Mouse (Mus musculus) macrophage (primary cell): Measurements from ENCODE around the gene Rc3h2. TPM values are rescaled to one million over a fixed set of nuclear protein-coding genes. Genes with fewer than 3 reads are reported as not detected.
A peak's percentile ranks its signal among the peaks of the same experiment; 100 is the strongest.

Experiments used
- H3K27ac ChIP-seq: fragments of 350-480 bp; formaldehyde crosslinking; 2 replicates; pipeline ENCODE4 v1.9.0; 2021
- H3K36me3 ChIP-seq: fragments of 350-480 bp; formaldehyde crosslinking; 2 replicates; pipeline ENCODE4 v1.9.0; 2021; ENCODE audit errors: inconsistent target
- H3K4me3 ChIP-seq: fragments of 350-480 bp; formaldehyde crosslinking; 2 replicates; pipeline ENCODE4 v1.9.0; 2021; ENCODE audit errors: inconsistent target
- H3K79me2 ChIP-seq: fragments of 350-480 bp; formaldehyde crosslinking; 2 replicates; pipeline ENCODE4 v1.9.0; 2021; ENCODE audit errors: inconsistent target
- WGBS: methylation state at CpG from one replicate; pipeline ENCODE4 v1.1.7; 2026; ENCODE audit warnings: inconsistent platforms; ENCODE audit not compliant: missing documents; 5-methylcytosine and 5-hydroxymethylcytosine counted together
- polyA plus RNA-seq: library from polyadenylated mRNA; stranded (reverse); fragments of 250-400 nt; gene quantifications from 3 replicates; pipeline ENCODE4 v1.2.4, GENCODE M21; 2018; ENCODE audit warnings: inconsistent platforms

The Rc3h2 gene
- polyA plus RNA-seq, 1 experiment from 2014 or later: 12.1 TPM

- H3K79me2 ChIP-seq: no peaks in the 10 kb centered on the region
- 58% methylated on average over 2 of the region's 2 CpGs for WGBS
- H3K27ac ChIP-seq: no peak overlapping the region
- H3K36me3 ChIP-seq: peaks cover 63% of the 10 kb centered on the region
- no peak overlapping the region for H3K4me3 ChIP-seq
Measured at GRCm38 (mm10) chr2:37380189-37380588, 42.5 kb downstream of the Rc3h2 start.

DNA sequence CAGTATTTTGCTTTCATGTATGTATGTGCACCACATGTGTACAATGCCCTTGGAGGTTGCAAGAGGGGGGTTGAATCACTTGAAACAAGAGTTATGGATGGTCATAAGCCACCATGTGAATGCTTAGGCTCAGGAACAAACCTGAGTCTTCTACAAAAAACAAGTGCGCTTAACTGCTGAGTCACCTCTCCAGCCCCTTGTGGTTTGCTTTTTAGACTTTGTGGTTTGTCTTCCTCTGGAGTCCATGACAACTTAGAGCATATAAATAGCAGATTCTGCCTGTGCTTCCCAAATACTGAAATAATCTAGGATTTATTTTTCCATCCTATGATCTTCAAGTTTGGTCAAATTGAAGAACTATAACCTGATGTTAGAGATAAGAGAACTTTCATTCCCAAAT lies 46.7 kb downstream of the Rc3h2 start:
- no peak overlapping the region for H3K27ac ChIP-seq
- no peak overlapping the region for H3K4me3 ChIP-seq
- 10% methylated on average over 1 of the region's 1 CpGs for WGBS
- H3K36me3 ChIP-seq: peaks cover 43% of the 10 kb centered on the region
- no peaks in the 10 kb centered on the region for H3K79me2 ChIP-seq

- H3K27ac ChIP-seq: no peak overlapping the region
- H3K4me3 ChIP-seq: no peak overlapping the region
- H3K36me3 ChIP-seq: peaks cover 9% of the 10 kb centered on the region; the same call in 1 of the 2 replicates
- WGBS: 89% methylated on average over 2 of the region's 2 CpGs
- no peaks in the 10 kb centered on the region for H3K79me2 ChIP-seq
Measured at GRCm38 (mm10) chr2:37370651-37371050, 52.1 kb downstream of the Rc3h2 start.

DNA sequence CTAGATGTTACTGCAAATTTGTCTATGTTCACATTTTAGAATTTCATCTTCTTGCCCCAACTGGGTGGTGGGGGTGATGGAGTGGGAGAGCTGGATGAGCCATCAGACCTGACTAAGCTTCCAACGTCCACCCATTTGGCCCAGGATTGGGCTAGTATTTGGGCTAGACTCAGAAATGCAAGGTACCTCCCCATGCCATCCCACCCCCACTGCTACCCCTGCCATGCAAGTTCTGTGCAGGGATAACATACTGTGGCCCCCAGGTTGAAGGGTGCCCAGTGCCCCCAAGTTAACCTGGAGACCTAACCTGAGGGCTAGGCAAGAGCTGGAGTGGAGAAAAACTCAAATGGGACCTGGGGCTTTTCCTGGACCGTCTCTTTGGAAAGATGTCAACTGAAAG lies 62.8 kb downstream of the Rc3h2 start:
- 100% methylated on average over 2 of the region's 2 CpGs for WGBS
- Histone ChIP-seq H3K36me3 (peaks cover 21% of the 10 kb centered on the region), H3K27ac (peak overlapping the region; percentile 92), H3K79me2 (peaks cover 17% of the 10 kb centered on the region; the same call in 1 of the 2 replicates), H3K4me3 (peak overlapping the region; percentile 65; the same call in 1 of the 2 replicates)

DNA sequence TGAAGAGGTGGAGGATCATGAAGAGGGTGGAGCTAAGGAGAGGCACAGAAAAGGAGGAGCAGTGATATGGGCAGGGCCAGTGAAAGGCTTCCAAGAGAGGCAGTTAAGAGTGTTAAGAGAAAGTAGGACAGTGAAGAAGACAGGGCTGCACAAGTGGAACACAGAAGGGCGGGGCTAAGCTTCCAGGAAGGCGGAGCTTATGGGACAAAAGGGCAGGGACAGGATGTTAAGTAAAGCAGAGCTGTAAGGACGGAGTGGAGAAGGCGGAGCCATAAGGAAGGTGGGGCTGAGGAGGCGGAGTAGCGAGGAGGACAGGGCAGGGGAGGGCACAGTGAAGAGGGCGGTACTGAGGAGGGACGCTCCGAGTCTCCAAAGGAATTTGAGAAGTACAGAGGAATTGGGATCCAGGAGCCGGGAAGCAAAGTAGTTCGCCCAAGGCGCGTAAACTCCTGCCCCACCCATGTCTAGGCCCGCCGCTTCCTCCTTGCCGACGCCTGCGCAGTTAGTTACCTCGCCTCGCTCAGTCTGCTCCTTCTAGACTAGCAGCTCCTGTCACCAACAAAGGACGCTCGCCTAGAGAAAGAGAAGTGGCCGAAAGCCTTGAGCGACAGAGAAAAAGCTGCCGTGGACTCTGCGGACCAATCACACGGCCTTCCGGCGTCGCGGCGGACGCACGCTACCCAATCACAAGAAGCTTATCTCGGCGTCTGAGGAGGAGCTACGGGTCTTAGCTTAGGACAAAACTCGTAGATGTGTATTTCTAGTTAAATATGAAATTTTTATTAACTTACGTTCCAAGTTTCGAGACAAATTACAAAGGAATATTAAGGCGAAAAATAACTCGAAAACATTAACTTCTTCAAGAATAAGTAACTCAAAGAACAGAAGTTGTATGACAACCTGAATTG lies 63.8 kb downstream of the Rc3h2 start, which contains the start of gene Pdcl:
Gene Pdcl (minus strand): TSS at position 700 of the 908 bp plus-strand sequence.
- H3K36me3 ChIP-seq: peaks cover 32% of the 10 kb centered on the region
- peaks cover 17% of the 10 kb centered on the region; the same call in 1 of the 2 replicates for H3K79me2 ChIP-seq
- peak within 1 kb of the TSS; percentile 65 for H3K4me3 ChIP-seq
- WGBS: under 1% methylated on average over 42 of the region's 42 CpGs
- H3K27ac ChIP-seq: peak within 1 kb of the TSS; percentile 92

DNA sequence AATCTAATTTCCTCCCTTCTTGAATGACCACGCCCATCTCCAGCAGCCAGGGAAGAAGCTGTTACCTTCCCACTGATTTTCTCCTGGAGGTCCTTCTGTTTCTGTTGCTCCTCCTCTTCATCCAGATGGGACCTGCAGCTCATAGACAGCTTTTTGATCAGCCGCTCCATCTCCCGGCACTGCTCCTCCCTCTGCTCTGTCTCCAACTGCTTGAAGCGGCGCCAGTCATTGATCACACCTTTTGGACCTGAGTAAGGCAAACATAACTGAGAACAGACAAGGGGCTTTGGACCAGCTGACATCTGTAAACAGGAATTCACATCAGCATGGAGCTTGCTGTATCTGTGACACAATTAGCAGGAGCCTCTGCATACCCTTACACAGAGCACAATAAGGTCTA lies 67.1 kb downstream of the Rc3h2 start:
- H3K4me3 ChIP-seq: no peak overlapping the region
- 92% methylated on average over 5 of the region's 5 CpGs for WGBS
- H3K36me3 ChIP-seq: peaks cover 63% of the 10 kb centered on the region
- peaks cover 17% of the 10 kb centered on the region; the same call in 1 of the 2 replicates for H3K79me2 ChIP-seq
- H3K27ac ChIP-seq: no peak overlapping the region

DNA sequence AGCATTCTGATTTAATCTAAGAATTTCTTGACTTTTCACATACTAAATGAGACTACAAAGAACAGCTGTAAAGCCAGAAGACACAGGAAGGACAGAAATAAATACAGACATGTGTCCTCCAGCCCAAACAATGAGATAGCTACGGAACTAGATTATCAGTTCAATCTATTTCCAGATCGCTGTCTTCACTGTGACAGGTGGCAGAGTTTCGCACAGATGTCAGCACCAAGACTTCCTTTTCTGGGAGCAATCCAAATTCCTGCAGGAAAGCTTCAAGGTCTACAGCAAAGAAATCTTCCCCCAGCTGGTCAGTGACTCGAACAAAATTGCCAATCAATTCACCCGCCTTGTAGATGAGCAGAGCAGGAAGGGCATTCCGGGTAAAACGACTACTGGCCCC lies 71.0 kb downstream of the Rc3h2 start:
- H3K27ac ChIP-seq: no peak overlapping the region
- 82% methylated on average over 7 of the region's 7 CpGs for WGBS
- H3K36me3 ChIP-seq: peaks cover 58% of the 10 kb centered on the region
- no peaks in the 10 kb centered on the region for H3K79me2 ChIP-seq
- H3K4me3 ChIP-seq: no peak overlapping the region

- no peak overlapping the region for H3K4me3 ChIP-seq
- WGBS: 58% methylated on average over 10 of the region's 10 CpGs
- H3K27ac ChIP-seq: no peak overlapping the region
- H3K79me2 ChIP-seq: no peaks in the 10 kb centered on the region
- H3K36me3 ChIP-seq: no peaks in the 10 kb centered on the region
Measured at GRCm38 (mm10) chr2:37338497-37339187, 84.1 kb downstream of the Rc3h2 start.

- 54% methylated on average over 2 of the region's 2 CpGs for WGBS
- H3K79me2 ChIP-seq: no peaks in the 10 kb centered on the region
- peak overlapping the region; percentile 65 for H3K27ac ChIP-seq
- no peaks in the 10 kb centered on the region for H3K36me3 ChIP-seq
- H3K4me3 ChIP-seq: no peak overlapping the region
Measured at GRCm38 (mm10) chr2:37333321-37333720, 89.4 kb downstream of the Rc3h2 start.

- Histone ChIP-seq H3K27ac (no peak within 1 kb of the TSS), H3K36me3 (no peaks in the 10 kb centered on the region), H3K4me3 (no peak within 1 kb of the TSS), H3K79me2 (no peaks in the 10 kb centered on the region)
- 73% methylated on average over 1 of the region's 1 CpGs for WGBS
Measured at GRCm38 (mm10) chr2:37326215-37326614, 96.5 kb downstream of the Rc3h2 start, which contains the start of gene Olfr368. Gene Olfr368, plus strand, starts transcription at chr2:37326515.

Other genes starting within 250 kb of the Rc3h2 start
- gene Olfr365, start 234.7 kb downstream of the Rc3h2 start, polyA plus RNA-seq: not detected in 3 replicates
- gene Olfr366, start 211.3 kb downstream of the Rc3h2 start, polyA plus RNA-seq: not detected in 3 replicates
- not detected in 3 replicates for gene Olfr368, start 96.4 kb downstream of the Rc3h2 start, polyA plus RNA-seq
- gene Pdcl, start 63.6 kb downstream of the Rc3h2 start, polyA plus RNA-seq: 30.7 to 34.2 TPM (median 31.4 TPM) in 3 replicates
- 1.8 to 3.8 TPM (median 2.1 TPM) in 3 replicates for gene Zbtb26, start 20.2 kb upstream of the Rc3h2 start, polyA plus RNA-seq
- 10.3 to 13.1 TPM (median 11.9 TPM) in 3 replicates for gene Zbtb6, start 20.3 kb upstream of the Rc3h2 start, polyA plus RNA-seq
- gene Rabgap1, start 20.4 kb upstream of the Rc3h2 start, polyA plus RNA-seq: 24.2 to 51.7 TPM (median 25.0 TPM) in 3 replicates
- 0.04 TPM in 1 of 3 replicates, not detected in the others for gene Gpr21, start 93.4 kb upstream of the Rc3h2 start, polyA plus RNA-seq